Mouse (Mus musculus): ENCODE data around the gene Gp1bb. TPM values are rescaled to one million over a fixed set of nuclear protein-coding genes. Genes with fewer than 3 reads are reported as not detected.

Gene Gp1bb
- polyA plus RNA-seq, 1 experiment from 2014 or later = 0.36 TPM

DNA sequence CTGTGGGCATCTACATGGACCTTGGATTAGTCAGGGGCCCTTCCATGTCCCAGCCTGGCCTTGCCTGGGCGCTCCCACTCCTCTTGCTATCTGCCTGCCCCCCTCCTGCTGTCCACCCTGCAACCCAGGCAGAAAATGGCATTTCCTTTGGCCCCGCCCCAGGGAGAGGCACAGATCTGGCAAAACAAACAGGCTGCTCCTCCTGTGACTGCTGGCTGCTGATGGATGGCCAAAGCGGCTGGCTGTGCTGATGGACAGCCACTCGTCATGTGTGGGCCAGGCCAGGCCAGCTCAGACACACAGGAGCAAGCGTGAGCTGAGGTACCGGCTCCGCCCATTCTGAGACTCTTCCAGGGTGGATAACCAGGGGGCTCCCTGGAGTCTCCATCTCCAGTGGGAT is 20.8 kb downstream of the Gp1bb start:
- no peaks in the 10 kb centered on the region for H3K36me3 ChIP-seq (ENCODE audit: inconsistent target)
- no peak overlapping the region for H3K4me3 ChIP-seq (ENCODE audit: inconsistent target)
- no peak overlapping the region for H3K27ac ChIP-seq
- no peaks in the 10 kb centered on the region for H3K79me2 ChIP-seq (ENCODE audit: inconsistent target)
- WGBS (ENCODE audit: missing documents) = 92% methylated on average over 7 of the region's 7 CpGs

DNA sequence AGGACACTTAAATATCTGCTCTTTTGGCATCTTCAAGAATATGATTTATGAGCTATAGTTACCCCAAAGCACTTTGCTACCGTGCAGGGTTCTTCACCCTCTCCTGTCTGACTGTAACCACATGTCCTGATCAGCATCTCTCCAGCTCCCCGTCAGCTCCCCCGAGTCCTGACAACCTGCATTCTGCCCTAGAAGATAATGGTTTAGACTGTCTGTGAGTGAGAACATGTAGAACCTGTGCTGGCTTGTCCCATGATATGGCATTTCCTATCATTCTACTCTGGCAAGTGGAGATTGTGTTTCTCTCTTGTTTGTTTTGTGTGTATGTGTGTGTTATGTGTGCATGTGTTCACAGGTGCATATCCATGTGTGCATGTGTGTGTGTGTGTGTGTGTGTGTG is 24.2 kb downstream of the Gp1bb start:
- no peak overlapping the region for H3K27ac ChIP-seq
- 90% methylated on average over 3 of the region's 3 CpGs for WGBS (ENCODE audit: missing documents)

DNA sequence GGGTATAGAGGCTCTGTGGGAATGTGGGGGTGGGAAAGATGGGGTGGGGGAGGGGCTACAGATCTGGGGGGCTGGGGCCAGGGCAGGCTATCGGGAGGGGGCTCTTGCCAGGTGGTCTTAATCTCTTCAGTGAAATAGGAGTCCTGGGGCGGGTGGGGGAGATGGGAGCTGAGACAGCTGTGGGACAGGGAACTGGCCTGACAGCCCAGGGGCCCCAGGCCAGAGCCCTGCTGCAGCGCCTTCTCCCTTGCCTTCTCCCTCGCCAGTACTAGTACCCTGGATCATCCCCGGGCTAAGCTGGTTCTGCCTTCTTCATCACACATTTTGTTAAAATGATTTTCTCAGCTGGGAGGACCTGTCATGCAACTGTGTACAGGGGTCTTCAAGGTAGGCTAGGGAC is 25.9 kb downstream of the Gp1bb start:
- Histone ChIP-seq H3K4me3 (ENCODE audit: inconsistent target) (no peak overlapping the region), H3K36me3 (ENCODE audit: inconsistent target) (no peaks in the 10 kb centered on the region), H3K27ac (no peak overlapping the region), H3K79me2 (ENCODE audit: inconsistent target) (no peaks in the 10 kb centered on the region)
- WGBS (ENCODE audit: missing documents) = 96% methylated on average over 3 of the region's 5 CpGs

More for the DNA sequence above, 24.2 kb downstream of the Gp1bb start:
- Histone ChIP-seq H3K79me2 (ENCODE audit: inconsistent target) (no peaks in the 10 kb centered on the region), H3K4me3 (ENCODE audit: inconsistent target) (no peak overlapping the region), H3K36me3 (ENCODE audit: inconsistent target) (no peaks in the 10 kb centered on the region)

DNA sequence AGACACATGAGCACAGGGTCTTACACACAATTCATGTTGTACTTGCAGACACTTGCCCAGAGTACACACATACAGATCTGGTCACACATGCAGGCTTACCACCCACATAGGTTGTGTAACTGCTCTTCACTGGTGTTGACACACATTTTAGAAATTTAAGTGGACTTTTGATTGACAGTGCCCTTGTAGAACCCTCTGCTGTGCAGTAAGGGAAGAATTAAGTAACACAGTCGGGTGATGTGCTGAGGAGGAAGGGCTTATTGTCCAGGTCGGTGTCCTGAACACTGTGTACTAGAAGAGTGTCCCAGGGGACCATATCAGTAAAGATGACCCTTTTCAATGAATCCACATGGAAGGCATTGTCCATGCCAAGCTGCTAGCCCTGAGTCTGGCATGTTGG is 28.3 kb downstream of the Gp1bb start:
- 53% methylated on average over 2 of the region's 2 CpGs for WGBS (ENCODE audit: missing documents)
- H3K79me2 ChIP-seq (ENCODE audit: inconsistent target) = no peaks in the 10 kb centered on the region
- H3K4me3 ChIP-seq (ENCODE audit: inconsistent target) = no peak overlapping the region
- H3K36me3 ChIP-seq (ENCODE audit: inconsistent target) = no peaks in the 10 kb centered on the region
- no peak overlapping the region for H3K27ac ChIP-seq

DNA sequence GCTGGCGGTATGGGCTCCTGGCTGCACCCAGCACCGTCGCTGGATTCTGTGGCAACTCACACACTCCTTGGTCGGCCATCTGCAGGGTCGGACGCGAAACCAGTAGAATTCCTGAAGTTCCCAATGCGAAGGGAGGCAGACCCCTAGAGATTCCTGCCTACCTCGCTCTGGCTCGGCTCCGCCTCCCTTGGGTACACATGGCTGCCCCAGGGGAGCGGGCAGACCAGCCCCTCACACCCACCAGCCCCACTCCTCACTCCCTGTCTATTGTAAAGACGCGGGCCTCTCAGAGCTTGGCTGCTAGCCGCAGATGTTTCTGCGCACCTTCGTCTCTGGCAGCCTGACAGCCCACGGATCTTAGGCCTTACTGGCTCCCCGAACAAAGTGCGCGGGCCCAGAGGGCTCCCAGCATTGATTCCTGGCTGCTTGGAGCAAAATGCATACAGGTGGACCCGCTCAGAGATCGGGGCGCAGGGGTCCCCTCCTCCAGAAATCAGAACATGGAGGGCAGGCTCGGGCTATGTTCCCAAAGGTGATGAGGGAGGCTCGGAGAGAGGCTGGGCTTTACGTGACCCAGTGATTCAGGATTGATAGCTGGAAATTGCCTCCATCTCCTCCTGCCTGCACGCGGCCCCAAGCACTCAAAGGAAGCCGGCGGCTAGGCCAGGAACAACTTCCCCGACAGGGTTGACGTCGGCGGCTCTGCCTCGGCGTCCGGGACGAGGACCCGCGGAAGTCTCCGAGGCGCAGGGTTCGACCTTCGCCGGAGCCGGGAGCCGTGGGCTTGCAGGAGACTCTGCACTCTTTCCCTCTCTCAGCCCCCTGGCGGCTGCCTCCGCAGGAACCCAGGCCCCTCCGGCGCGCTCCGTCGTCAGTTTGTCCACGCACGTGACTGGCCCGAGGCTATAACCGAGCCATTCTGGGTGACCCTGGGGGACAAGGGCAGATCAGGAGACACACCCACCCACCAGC is 30.9 kb downstream of the Gp1bb start:
- H3K4me3 ChIP-seq (ENCODE audit: inconsistent target) = no peak overlapping the region
- 10% methylated on average over 58 of the region's 59 CpGs for WGBS (ENCODE audit: missing documents)
- H3K79me2 ChIP-seq (ENCODE audit: inconsistent target) = no peaks in the 10 kb centered on the region
- no peaks in the 10 kb centered on the region for H3K36me3 ChIP-seq (ENCODE audit: inconsistent target)
- H3K27ac ChIP-seq = no peak overlapping the region

DNA sequence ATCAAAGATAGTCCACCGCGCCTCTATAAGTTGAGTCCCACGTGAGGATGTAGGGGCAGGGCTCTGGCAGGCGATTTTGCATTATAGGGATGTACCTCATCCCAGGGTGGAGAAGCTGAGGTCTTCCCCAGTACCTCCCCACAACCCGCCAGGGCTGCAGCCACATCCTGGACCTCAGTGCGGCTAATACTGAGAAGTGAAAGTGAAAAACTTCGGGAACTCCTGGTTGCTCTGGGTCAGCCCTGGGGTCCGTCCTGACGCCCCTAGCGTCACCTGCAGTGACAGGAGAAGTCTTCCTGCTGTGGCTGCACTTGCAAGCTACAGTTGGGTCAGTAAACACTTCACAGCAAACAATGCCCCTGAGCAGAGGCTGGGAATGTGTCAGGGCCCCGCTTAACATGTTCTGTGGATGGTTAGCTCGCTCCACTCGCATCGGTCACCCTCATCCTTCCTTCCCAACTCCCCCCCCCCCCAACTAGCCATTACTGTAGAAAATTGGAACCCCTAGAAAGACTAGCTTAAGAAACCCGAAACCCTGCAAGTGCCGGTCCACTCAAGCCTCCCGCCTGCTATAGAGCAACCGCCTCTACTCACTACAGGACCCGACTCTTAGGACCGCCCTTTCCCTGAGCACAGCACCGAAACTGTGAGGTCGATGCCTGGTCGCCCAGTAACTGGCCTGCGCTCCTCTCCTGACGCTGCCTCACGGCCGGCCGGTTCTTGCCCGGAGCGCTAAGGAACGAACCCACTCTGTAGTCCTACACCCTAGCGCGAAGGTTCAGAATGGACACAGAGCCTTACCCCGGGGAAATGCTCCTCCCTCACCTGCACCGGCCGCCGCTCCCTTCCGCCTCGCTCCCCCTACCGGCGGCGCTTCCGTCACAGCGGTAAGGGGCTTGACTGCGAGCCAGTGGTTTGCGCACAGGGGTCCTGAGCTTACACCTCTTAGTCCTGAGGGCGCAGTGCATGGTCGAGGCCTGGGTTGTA is 32.1 kb downstream of the Gp1bb start, which contains the start of gene Tbx1:
Tbx1 (minus strand) TSS at position 868 of the 987 bp plus-strand sequence.
- 3% methylated on average over 48 of the region's 48 CpGs for WGBS (ENCODE audit: missing documents)
- no peaks in the 10 kb centered on the region for H3K36me3 ChIP-seq (ENCODE audit: inconsistent target)
- no peaks in the 10 kb centered on the region for H3K79me2 ChIP-seq (ENCODE audit: inconsistent target)
- no peak within 1 kb of the TSS for H3K27ac ChIP-seq
- H3K4me3 ChIP-seq (ENCODE audit: inconsistent target) = peak within 1 kb of the TSS; percentile 15; the same call in 1 of the 2 replicates

DNA sequence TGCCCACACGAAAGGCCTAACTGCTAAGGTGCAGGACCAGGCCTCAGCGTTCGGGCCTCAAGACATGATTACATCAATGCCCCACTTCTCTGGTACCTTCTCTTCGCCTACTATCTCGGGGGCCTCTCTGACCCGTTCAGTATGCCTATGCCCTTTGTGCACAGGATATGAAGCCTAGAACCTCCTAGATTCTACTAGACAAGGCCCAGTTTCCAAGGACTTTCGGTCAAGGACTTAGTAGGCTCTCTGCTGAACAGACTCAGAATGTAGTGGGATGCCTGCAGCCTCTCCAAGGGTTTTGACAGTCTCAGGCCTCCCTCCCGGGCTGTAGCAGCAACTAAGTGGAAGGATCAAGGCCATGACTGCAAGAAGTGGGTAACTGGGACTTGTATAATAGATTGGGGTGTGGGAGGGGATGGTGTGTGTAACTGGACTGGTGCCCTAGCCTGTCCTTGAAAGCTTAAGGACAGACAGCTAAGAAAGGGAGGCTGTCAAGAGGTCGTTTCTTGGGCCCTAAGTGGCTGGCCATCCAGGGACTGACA is 33.1 kb downstream of the Gp1bb start:
- Histone ChIP-seq H3K4me3 (ENCODE audit: inconsistent target) (no peak overlapping the region), H3K79me2 (ENCODE audit: inconsistent target) (no peaks in the 10 kb centered on the region), H3K36me3 (ENCODE audit: inconsistent target) (no peaks in the 10 kb centered on the region), H3K27ac (no peak overlapping the region)
- 80% methylated on average over 9 of the region's 9 CpGs for WGBS (ENCODE audit: missing documents)

DNA sequence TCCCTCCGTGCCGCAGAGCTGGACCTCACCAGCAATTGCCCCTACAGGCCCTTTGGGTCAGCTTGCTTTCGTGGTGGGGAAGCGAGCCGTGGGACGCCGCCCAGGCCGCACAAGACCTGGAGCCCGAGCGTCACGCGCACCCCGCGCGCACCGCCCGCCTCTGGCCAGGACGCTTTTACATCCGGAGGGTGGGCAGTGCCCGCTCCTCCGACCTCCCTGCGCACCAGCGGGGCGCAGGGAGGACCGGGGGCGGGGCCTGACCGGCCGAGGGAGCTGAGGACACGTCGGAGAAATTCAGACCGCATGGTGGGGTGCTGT is 33.5 kb downstream of the Gp1bb start:
- Histone ChIP-seq H3K79me2 (ENCODE audit: inconsistent target) (no peaks in the 10 kb centered on the region), H3K4me3 (ENCODE audit: inconsistent target) (no peak overlapping the region), H3K36me3 (ENCODE audit: inconsistent target) (no peaks in the 10 kb centered on the region), H3K27ac (no peak overlapping the region)
- 22% methylated on average over 31 of the region's 31 CpGs for WGBS (ENCODE audit: missing documents)

DNA sequence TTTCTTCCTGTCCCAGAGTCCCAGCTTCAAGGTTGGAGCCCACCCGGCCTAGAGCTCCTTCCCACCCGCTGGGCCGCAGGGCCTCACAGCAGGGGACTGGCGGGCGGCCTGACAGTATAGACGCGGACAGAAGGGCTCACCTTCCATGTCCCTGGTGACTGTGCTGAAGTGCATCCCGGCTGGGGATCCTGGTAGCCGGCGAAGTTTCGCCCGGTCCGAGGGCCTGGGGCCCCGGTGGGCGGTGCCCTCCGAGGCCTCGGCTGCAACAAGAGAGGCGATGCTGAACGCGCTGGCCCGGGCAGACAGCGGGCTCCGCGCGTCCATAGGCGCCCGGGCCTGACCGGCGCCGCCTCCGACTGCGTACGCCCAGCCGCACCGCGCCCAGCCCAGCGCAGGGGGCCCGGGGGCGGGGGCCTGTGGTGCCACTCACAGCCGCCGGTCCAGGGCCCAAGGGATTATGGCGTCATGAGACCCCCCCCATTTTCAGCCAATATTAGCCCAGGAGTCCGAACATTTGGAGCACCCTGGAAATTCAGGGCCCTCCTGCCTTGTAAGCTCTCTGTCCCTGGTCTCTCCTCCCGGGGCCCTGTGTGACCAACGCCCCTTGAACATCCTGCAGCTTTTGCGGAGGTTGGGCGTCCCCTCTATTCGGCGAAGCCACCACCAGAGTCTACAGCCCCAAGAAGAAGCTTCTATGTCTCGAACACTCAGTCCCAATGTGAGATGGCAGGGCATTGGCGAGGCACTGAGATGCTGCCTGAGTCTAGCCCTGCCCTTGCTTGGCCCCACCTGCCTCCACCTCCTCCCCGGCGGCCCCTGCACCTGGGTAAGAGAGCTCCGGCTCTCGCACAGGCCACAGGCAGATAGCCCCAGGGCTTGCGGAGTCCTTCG is 34.1 kb downstream of the Gp1bb start:
- Histone ChIP-seq H3K27ac (no peak overlapping the region), H3K4me3 (ENCODE audit: inconsistent target) (no peak overlapping the region), H3K79me2 (ENCODE audit: inconsistent target) (no peaks in the 10 kb centered on the region), H3K36me3 (ENCODE audit: inconsistent target) (no peaks in the 10 kb centered on the region)
- 9% methylated on average over 57 of the region's 57 CpGs for WGBS (ENCODE audit: missing documents)

DNA sequence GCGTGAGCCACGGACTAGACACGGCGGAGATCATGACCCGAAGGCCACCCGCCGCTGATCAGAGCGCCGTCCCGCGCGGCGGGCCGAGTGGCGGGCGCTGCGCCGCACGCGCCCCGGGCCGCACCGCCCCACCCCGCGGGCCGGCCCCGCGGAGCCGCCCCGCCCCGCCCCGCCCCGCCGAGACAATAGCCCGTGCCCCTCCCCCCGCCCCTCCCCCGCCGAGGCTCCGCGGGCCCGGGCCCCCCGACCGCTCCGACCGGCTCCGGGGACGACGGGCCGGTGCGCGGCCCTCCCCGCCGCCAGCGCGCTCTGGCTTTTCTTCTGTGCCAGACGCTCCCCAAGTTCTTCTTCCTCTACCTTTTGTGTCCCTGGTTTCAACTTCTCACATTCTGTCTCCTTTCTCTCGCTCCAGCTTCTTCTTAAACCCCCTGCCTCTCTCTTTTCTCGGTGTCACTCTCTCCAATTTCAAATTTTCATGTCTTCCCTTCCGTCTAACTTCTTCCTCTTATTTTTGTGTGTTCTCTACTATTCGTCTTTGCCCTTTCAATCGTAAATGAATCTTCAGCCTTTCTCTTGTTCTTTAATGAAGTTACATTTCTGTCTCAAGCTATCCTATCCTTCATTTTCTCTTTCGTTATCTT is 35.2 kb downstream of the Gp1bb start:
- Histone ChIP-seq H3K36me3 (ENCODE audit: inconsistent target) (no peaks in the 10 kb centered on the region), H3K4me3 (ENCODE audit: inconsistent target) (no peak overlapping the region), H3K79me2 (ENCODE audit: inconsistent target) (no peaks in the 10 kb centered on the region), H3K27ac (no peak overlapping the region)
- WGBS (ENCODE audit: missing documents) = 2% methylated on average over 39 of the region's 62 CpGs

DNA sequence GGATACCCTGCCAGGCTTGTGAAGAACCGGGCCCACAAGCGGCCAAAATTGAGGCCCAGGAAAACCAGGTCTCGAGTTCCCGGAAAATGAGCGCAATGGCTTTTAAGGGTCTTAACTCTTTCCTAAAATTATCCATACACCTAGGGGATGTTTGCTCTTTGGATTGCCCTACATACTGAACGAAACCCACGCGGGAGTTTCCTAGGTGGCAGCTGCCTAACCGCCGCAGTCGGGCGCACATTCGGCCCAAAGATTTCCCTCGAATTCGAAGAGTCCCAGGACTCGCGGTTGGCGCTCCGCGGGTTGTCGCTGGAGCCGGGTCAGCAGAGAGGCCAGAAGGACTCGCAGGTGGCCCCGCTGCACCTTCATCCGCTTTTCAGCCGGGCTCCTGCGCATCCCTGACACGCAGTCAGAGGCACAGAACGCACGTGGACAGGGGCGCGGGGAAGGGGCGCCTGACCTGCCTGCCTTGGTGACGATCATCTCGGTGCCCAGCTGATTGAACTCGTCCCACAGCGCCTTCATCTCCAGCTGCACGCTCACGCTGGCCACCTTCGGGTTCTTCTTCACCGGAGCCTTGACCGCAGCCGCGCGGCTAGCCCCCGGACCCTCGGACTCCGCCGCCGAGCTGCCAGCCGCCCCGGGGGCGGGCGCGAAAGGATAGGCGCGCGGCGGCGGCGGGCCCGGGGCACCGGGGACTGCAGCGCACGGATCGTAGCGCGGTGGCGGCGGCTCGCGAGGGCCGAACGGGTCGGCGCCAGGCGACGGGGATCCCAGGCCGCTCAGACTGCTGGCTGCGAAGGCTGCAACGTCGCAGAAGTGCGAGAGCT is 35.9 kb downstream of the Gp1bb start:
- H3K27ac ChIP-seq = no peak overlapping the region
- no peaks in the 10 kb centered on the region for H3K79me2 ChIP-seq (ENCODE audit: inconsistent target)
- no peaks in the 10 kb centered on the region for H3K36me3 ChIP-seq (ENCODE audit: inconsistent target)
- WGBS (ENCODE audit: missing documents) = 7% methylated on average over 80 of the region's 83 CpGs
- no peak overlapping the region for H3K4me3 ChIP-seq (ENCODE audit: inconsistent target)

DNA sequence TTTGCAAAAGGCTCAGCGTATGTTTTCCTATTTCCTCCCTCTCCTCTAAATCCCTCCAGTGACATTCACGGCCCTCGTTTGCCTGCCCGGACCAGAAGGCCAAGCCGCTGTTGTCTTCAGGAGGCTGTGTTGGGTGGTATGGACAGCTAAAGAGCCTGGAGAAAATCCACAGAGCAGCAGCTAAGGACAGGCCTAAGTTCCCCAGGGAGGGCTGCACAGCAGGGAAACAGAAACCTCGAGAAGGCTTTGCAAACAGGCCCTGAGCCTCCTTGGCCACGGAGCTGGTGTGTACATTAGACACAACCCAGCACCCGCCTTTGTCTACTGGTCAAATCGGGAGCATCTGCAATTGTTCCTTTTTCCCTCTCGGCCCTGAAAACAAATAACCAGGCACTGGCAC is 36.5 kb downstream of the Gp1bb start:
- H3K27ac ChIP-seq = no peak overlapping the region
- no peaks in the 10 kb centered on the region for H3K36me3 ChIP-seq (ENCODE audit: inconsistent target)
- 46% methylated on average over 10 of the region's 10 CpGs for WGBS (ENCODE audit: missing documents)
- H3K4me3 ChIP-seq (ENCODE audit: inconsistent target) = no peak overlapping the region
- no peaks in the 10 kb centered on the region for H3K79me2 ChIP-seq (ENCODE audit: inconsistent target)

All from macrophage (primary cell).